Mouse (Mus musculus): ENCODE measurements around the gene Sla2. TPM values are rescaled to one million over a fixed set of nuclear protein-coding genes. Genes with fewer than 3 reads are reported as not detected.
"Not testable (repeated sequence)": the region's sequence is repeated elsewhere in the genome, so short reads cannot be mapped to it uniquely, and the experiment has no call there.

Gene Sla2
- polyA plus RNA-seq, 1 experiment from 2014 or later = 0.37 TPM

DNA sequence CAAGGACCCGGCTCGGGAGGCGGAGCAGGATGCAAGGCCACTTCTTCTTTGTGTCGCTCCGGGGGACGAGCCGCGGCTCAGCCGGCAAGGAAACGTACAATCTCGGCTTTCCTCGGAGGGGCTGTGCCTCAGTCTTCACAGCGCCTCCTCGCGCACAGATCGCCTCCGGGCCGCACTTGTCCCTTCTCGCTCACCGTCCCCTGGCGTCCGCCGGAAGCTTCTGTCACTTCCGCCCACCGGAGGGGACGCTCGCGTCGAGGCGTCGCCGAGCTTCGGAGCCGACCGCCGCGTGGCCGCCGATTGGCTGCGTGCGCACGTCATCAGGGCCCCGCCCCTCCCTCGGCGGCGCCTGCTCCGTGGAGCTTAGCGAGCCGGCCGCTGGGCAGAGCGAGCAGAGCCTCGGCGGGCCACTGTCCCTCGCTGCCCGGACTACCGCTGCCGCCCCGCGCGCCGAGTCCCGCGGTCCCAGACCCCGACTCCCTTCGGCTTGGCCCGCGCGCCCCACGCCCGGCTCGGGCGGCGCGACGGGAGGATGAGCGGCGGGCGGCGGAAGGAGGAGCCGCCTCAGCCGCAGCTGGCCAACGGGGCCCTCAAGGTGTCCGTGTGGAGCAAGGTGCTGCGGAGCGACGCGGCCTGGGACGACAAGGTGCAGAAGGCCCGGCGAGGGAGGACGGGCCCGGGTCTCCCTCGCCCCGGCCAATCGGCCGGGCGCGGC is 24.1 kb downstream of the Sla2 start, which contains the start of gene Rab5if:
Gene Rab5if (plus strand): TSS at position 357 of the 715 bp plus-strand sequence.
- Histone ChIP-seq H3K9me3 (no peaks in the 10 kb centered on the region), H3K27ac (replicated peaks) (peak within 1 kb of the TSS; percentile 90), H3K4me3 (peak within 1 kb of the TSS; percentile 94), H3K4me2 (replicated peaks) (peak within 1 kb of the TSS; percentile 83), H3K9ac (replicated peaks) (peak within 1 kb of the TSS; percentile 98), H3K27me3 (no peaks in the 10 kb centered on the region), H3K4me1 (peaks cover 23% of the 10 kb centered on the region), H3K36me3 (peaks cover 33% of the 10 kb centered on the region)
- peak; percentile 98 for ATAC-seq (ENCODE audit: low FRiP score, low read depth)
- WGBS = under 1% methylated on average over 98 of the region's 98 CpGs

DNA sequence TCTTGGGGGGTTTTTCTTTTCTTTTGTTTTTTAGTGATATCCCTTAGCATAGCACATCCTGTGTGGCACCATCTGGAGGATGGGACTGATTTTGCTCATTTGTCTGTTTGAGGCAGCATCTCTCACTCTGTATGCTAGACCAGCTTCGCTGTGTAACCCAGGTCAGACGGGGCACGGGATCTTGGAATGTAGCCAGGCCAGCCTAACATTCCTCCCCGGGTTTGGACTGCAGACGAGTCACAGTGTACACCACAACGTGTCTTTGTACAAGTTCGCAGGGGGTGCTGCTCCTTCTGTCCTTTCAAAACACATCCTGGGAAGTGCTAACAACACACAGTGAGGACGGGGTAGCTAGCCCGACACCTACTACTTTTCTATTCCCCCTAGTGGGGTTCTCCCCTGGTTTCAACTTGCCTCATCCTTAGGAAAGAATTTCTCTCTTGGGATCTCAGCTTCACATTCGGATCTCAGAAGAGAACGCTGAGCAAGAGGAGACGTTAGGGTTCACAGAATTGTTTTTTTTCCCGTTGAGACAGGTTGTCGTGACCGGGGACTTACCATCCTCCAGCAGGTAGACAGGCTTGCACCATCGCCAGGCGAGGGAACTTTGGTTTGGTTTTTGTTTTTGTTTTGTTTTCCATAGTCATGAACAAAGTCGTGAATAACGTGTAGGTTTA is 24.8 kb downstream of the Sla2 start:
- no peak for ATAC-seq (ENCODE audit: low FRiP score, low read depth)
- Histone ChIP-seq H3K9ac (replicated peaks) (peak overlapping the region; percentile 98), H3K4me2 (replicated peaks) (peak overlapping the region; percentile 57), H3K36me3 (peaks cover 28% of the 10 kb centered on the region), H3K27me3 (no peaks in the 10 kb centered on the region), H3K9me3 (no peaks in the 10 kb centered on the region), H3K27ac (replicated peaks) (peak overlapping the region; percentile 90), H3K4me1 (peaks cover 23% of the 10 kb centered on the region), H3K4me3 (peak overlapping the region; percentile 94)
- WGBS = under 1% methylated on average over 19 of the region's 19 CpGs

DNA sequence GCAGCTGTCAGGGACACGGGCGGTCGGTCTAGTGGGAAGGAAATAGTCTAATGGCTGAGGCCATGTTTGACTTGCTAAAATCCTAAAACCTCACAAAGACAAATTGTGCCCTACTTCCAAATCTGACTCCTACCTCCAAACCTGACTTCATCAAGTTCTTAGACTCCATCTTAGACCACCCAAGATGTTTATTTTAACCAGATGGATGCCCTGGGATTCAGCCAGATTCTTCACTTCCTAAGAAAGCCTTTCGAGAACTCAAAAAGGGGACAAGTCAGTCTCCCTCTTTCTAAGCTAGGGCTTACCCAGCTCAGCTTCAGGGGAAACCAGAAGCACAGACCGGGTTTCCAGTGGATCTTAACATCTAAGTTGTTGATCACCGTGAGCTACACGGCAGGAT is 28.3 kb downstream of the Sla2 start:
- H3K4me2 ChIP-seq (replicated peaks) = no peak overlapping the region
- no peak overlapping the region for H3K4me3 ChIP-seq
- H3K9me3 ChIP-seq = no peaks in the 10 kb centered on the region
- H3K27ac ChIP-seq (replicated peaks) = no peak overlapping the region
- WGBS = 92% methylated on average over 7 of the region's 7 CpGs
- H3K27me3 ChIP-seq = no peaks in the 10 kb centered on the region
- no peak for ATAC-seq (ENCODE audit: low FRiP score, low read depth)
- H3K9ac ChIP-seq (replicated peaks) = no peak overlapping the region
- peaks cover 12% of the 10 kb centered on the region for H3K4me1 ChIP-seq
- peaks cover 27% of the 10 kb centered on the region for H3K36me3 ChIP-seq

DNA sequence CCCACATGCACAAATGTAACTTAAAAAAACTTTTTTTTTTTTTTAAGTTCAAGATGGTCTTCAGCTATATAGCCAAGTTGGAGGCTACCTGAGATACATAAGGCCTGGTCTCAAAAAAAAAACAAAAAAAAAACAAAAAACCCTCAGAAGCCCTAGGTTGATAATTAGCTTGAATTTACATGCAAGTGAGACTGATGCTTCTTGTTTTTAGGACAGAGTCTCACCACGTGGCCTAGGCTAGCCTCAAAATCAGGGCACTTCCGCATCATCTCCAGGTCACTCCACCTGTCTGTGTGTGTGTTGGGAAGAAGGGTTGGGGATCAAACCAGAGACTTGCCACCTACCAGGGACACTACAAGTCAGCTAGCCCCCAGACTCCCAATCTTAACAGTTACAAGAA is 29.2 kb downstream of the Sla2 start, which contains the start of gene 4930518I15Rik:
Gene 4930518I15Rik (minus strand): TSS at position 112 of the 400 bp plus-strand sequence.
- no peaks in the 10 kb centered on the region for H3K27me3 ChIP-seq
- no peak within 1 kb of the TSS for H3K9ac ChIP-seq (replicated peaks)
- peaks cover 27% of the 10 kb centered on the region for H3K36me3 ChIP-seq
- no peak within 1 kb of the TSS for H3K27ac ChIP-seq (replicated peaks)
- no peaks in the 10 kb centered on the region for H3K9me3 ChIP-seq
- H3K4me2 ChIP-seq (replicated peaks) = no peak within 1 kb of the TSS
- 89% methylated on average over 2 of the region's 2 CpGs for WGBS
- no peak for ATAC-seq (ENCODE audit: low FRiP score, low read depth)
- H3K4me1 ChIP-seq = peaks cover 10% of the 10 kb centered on the region
- no peak within 1 kb of the TSS for H3K4me3 ChIP-seq

- Histone ChIP-seq H3K27me3 (no peaks in the 10 kb centered on the region), H3K9me3 (no peaks in the 10 kb centered on the region), H3K9ac (replicated peaks) (no peak overlapping the region), H3K36me3 (peaks cover 28% of the 10 kb centered on the region), H3K27ac (replicated peaks) (no peak overlapping the region), H3K4me2 (replicated peaks) (no peak overlapping the region), H3K4me3 (no peak overlapping the region), H3K4me1 (peaks cover 10% of the 10 kb centered on the region)
- ATAC-seq (ENCODE audit: low FRiP score, low read depth) = no peak
- 78% methylated on average over 3 of the region's 3 CpGs for WGBS
Observed at GRCm38 (mm10) chr2:156857385-156857791, 29.6 kb downstream of the Sla2 start.

DNA sequence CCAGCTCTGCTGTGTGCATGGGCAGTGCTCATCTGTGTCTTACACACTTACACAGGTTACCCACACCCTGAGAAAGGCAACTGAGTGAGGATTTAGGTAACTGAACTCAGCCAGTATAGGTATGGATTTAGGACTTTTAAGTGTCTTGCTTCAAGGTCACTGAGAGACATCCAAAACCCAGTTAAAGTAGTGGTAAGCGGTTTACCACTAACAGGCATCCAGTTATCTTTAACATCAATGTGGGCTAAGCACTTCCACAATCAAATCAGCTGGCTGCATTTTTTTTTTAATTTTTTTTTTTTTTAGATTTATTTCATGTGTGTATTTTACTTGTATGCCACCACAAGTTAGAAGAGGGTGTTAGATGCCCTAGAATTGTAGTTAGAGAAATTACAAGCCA is 30.7 kb downstream of the Sla2 start:
- 94% methylated on average over 1 of the region's 1 CpGs for whole genome bisulfite sequencing
- Histone ChIP-seq H3K36me3 (peaks cover 38% of the 10 kb centered on the region), H3K9ac (replicated peaks) (no peak overlapping the region), H3K27ac (replicated peaks) (no peak overlapping the region), H3K4me3 (no peak overlapping the region), H3K4me1 (peaks cover 5% of the 10 kb centered on the region; the same call in 1 of the 2 replicates), H3K27me3 (no peaks in the 10 kb centered on the region), H3K4me2 (replicated peaks) (no peak overlapping the region), H3K9me3 (no peaks in the 10 kb centered on the region)
- ATAC-seq (ENCODE audit: low FRiP score, low read depth) = no peak

DNA sequence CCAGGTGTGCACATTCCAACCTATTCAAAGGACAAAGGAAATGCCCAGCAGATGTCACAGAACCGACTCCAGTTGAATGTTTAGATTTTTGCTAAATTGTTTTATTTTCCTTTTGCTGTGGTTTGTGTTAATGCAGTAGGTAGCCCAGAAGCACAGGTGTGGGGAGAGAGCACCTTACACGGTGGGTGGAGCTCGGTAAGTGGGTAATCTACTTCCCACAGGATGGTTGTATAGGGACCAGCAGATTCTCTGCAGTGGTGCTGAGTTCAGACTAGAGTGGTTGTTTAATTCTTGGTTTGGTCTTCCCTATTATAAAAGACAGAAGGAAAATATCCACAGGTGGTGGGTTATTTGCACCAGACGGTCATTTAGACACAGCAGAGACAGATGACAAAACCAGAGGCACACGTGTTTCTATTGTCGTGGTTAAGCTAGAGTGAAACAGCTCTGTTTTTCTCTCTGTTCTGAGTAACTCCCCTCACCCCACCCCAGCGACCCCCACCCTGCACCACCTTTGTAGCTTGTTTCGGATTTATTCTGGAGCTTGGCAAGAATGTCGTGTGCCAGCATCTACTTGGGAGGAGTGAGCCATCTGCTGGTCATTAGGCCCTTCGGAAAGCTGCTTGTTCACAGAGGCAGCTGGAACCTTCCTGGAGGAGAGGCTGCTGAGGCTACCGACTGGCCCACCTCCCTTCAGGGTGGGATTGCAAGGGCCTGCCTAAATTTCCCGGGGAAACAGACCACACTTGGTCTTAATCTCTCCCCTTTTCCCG is 32.8 kb downstream of the Sla2 start:
- H3K27ac ChIP-seq (replicated peaks); H3K4me3 ChIP-seq; ATAC-seq (ENCODE audit: low FRiP score, low read depth); H3K27me3 ChIP-seq; H3K9ac ChIP-seq (replicated peaks); H3K4me2 ChIP-seq (replicated peaks); H3K4me1 ChIP-seq; H3K9me3 ChIP-seq: not testable (repeated sequence)
- H3K36me3 ChIP-seq = peaks cover 58% of the 10 kb centered on the region
- WGBS = 52% methylated on average over 13 of the region's 13 CpGs

DNA sequence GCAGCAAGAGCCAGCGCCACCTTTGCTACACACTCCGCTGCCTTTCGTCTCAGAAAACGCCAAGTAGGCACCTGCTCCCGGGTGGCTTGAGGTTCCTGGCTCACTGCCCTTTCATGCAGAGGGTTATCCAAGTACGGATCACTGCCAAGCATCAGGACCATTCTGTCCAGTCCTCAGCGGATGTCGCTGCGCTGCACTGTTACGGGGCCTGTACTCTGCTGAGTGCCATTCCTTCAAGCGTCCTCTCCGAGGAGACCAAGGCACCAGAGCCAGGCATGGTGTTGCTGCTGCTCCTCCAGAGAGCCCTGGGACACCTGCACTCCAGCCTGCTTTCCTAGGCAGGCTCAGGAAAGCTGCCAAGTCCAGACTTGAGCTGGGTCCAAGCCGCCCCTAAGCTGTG is 33.4 kb downstream of the Sla2 start:
- not testable (repeated sequence) for H3K4me2 ChIP-seq (replicated peaks); H3K27ac ChIP-seq (replicated peaks); H3K9ac ChIP-seq (replicated peaks); H3K4me1 ChIP-seq; H3K27me3 ChIP-seq; H3K9me3 ChIP-seq; ATAC-seq (ENCODE audit: low FRiP score, low read depth); H3K4me3 ChIP-seq
- H3K36me3 ChIP-seq = peaks cover 62% of the 10 kb centered on the region
- WGBS = 92% methylated on average over 9 of the region's 13 CpGs

GRCm38 (mm10) chr2:156850505-156850904 is 36.5 kb downstream of the Sla2 start:
- Histone ChIP-seq H3K9me3 (no peaks in the 10 kb centered on the region), H3K4me3 (no peak overlapping the region), H3K36me3 (peaks cover 72% of the 10 kb centered on the region), H3K9ac (replicated peaks) (no peak overlapping the region), H3K27ac (replicated peaks) (no peak overlapping the region), H3K4me2 (replicated peaks) (no peak overlapping the region), H3K4me1 (peaks cover 12% of the 10 kb centered on the region), H3K27me3 (no peaks in the 10 kb centered on the region)
- WGBS = 92% methylated on average over 5 of the region's 5 CpGs
- no peak for ATAC-seq (ENCODE audit: low FRiP score, low read depth)

DNA sequence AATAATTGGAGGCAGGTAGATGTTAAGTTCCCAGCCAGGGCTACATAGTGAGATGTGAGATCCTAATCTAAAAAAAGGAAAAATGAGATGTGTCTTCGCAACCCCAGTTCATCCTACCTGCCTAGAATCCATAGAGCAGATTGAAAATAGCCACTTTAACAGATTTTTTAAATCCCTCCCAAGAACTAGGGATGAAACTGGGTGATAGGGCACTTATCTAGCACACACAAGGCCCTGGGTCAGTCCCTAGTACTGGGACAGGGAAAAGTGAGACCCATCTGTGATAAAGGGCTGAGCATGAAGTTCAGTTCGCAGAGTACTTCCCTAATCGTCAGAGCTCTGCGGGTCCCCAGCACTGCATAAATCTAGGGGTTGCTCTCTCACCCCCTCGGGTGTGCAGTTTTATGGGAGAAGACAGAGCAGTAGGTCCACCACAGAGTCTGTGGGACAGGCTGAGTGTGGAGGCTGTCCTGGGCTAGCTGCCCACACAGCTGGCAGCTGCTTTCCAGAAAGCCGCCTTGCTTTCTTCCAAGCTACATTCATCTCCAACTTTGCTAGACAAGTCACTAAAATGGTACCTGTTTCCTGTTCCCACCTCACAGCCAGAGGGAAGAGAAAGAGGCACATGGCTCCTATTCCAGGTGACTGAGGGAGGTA is 38.3 kb downstream of the Sla2 start:
- H3K4me2 ChIP-seq (replicated peaks) = no peak overlapping the region
- no peak overlapping the region for H3K27ac ChIP-seq (replicated peaks)
- no peaks in the 10 kb centered on the region for H3K27me3 ChIP-seq
- no peak overlapping the region for H3K4me3 ChIP-seq
- peaks cover 75% of the 10 kb centered on the region for H3K36me3 ChIP-seq
- WGBS = 91% methylated on average over 6 of the region's 6 CpGs
- ATAC-seq (ENCODE audit: low FRiP score, low read depth) = no peak
- H3K9ac ChIP-seq (replicated peaks) = no peak overlapping the region
- H3K4me1 ChIP-seq = peaks cover 30% of the 10 kb centered on the region
- no peaks in the 10 kb centered on the region for H3K9me3 ChIP-seq

DNA sequence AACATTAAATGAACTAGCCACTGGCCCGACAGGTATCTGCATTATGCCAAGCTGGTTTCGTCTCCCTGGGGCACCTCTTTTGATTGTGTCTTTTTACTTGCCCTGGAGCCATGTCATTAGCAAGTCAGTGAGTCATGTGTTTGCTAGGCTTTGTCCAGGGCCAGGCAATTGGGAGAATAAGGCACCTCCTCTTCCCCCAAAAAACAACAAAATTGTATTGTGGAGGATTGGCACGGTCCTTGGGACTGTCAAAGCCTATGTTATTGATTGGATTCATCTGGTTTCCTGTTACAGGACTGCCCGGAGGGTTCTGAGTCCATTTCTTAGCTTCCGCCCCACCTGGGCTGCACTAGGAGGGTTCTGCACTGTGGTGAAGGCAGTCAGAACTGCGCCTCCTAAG is 39.3 kb downstream of the Sla2 start:
- H3K4me1 ChIP-seq = peaks cover 40% of the 10 kb centered on the region

More for the DNA sequence above, 39.3 kb downstream of the Sla2 start:
- peak overlapping the region; percentile 64 for H3K27ac ChIP-seq (replicated peaks)
- no peaks in the 10 kb centered on the region for H3K9me3 ChIP-seq
- 68% methylated on average over 6 of the region's 6 CpGs for WGBS
- ATAC-seq (ENCODE audit: low FRiP score, low read depth) = no peak
- H3K4me2 ChIP-seq (replicated peaks) = no peak overlapping the region
- H3K36me3 ChIP-seq = peaks cover 75% of the 10 kb centered on the region
- no peak overlapping the region; the same call in 1 of the 2 replicates for H3K9ac ChIP-seq (replicated peaks)
- no peak overlapping the region for H3K4me3 ChIP-seq
- H3K27me3 ChIP-seq = no peaks in the 10 kb centered on the region
